Mouse (Mus musculus): ENCODE results near the gene Rhobtb1. TPM values are rescaled to one million over a fixed set of nuclear protein-coding genes. Genes with fewer than 3 reads are reported as not detected.
A peak's percentile ranks its signal among the peaks of the same experiment; 100 is the strongest.

Gene Rhobtb1
- total RNA-seq (2021): 10 to 100 TPM; 10.5 to 11.8 TPM
- long read RNA-seq, full-length matches to known transcripts: 1 of 6 reads
- long read RNA-seq, partial matches to known transcripts: 1 of 6 reads
- long read RNA-seq, other reads (novel, unspliced or antisense): 4 of 6 reads

DNA sequence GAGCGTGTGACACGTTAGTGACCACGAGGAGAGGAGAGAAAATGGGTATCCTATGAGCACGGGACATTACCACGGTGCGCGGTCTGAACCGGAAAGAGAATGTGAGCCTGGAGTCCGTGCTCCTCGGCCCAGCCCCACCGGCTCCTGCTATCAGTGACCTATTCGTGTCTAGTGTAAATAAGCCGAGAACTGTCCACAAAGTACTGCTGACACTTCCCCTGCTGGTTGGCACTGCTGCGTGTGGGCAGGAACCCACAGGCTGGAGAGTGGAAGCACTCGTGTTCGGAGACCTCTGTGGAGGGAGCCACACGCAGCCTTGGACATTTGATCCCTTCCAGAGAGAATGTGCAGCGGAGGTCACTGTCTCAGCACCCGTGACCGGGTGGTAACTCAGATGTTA is at the start of gene Rhobtb1:
Gene Rhobtb1, plus strand, starts transcription at position 390 of the 400 bp plus-strand sequence.
- DNase-seq (ENCODE audit: low spot score in 2 of 2): no peak

DNA sequence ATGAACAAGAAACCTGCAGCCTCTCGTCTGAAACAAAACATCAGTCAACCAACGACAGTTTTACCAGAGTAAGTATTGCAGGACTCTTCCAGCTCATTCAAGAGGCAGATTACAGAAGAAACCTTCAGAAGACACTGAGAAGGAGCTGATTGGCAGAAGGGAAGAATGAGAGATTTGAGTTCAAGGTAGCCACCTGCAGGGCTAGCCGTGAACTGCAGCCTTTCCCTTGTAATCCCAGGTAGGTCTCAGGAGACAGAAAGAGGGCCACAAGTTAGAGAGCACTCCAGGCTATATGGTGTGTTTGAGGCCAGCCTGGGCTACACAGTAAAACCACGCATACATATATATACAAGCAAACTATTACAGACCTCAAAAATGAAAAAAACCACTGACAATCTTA is 49.2 kb upstream of the Rhobtb1 start:
- DNase-seq (ENCODE audit: low spot score in 2 of 2): peak; percentile 50 to 51

DNA sequence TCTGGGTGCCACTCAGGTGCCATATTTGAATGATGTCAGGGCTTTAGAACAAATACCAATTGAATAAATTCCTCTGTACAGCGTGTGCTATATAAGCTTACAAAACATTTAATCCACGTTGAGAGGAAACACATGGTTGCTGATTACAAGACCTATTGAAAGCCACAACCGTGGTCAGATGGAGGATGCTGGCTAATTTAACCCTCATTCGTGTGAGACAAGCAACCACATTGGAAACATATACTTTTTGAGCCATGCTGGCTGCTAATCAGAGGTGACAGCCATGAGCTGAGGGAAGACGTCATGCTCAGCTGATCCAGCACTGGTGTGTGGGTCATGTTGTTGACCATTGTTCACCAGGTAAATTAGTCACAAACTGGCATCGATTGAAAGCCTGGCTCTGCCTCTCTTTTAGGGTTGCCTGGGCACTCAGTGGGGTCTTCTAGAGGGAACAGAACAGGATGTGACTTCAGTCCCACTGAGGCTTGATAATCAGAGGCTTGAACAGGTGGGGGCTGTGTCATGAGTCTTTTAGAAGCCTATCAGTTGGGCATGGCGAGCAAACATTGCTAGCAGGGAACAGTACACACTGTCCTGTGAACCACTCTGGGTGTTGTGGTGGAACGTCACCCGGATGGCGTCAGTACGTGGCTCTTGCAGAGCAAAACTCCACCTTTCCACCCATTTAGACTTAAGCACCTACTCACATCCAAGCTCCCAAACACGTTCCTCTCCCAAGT is 46.9 kb upstream of the Rhobtb1 start:
- DNase-seq (ENCODE audit: low spot score in 2 of 2): no peak

DNA sequence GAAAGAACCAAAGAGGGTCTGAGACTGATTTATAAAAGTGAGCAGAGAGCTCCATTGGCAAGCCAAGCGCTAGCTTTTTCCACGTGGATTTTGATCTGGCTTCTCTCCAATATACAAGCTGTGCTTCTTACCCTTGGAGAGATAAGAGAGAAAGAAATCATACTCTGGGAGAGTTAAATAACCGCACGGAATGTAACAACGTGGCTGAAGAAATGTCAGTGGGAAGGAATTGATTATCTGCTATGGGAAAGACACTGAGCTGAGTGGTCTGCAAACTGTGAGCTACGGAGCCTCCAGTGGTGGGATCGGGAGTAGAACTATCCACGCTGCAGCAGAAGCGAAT is 46.4 kb upstream of the Rhobtb1 start:
- DNase-seq (ENCODE audit: low spot score in 2 of 2): no peak

DNA sequence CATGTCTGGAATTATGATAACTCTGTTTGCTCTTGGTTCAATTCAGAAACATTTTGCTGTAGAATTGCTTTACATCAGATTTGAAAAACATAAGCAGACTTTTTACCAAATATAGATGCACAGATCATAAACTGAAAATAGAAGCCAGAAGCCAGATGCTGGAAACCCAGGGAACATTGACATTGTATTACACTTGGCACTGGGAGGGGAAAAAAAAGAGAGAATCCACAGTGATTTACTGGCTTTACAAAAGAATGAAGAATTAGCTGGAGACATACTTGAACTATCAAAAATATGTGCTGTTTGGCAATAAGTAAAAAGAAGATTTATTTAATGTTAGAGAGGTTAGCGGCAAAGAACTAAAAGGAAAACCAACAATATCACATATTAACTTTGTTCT is 44.4 kb upstream of the Rhobtb1 start:
- no peak for DNase-seq (ENCODE audit: low spot score in 2 of 2)

DNA sequence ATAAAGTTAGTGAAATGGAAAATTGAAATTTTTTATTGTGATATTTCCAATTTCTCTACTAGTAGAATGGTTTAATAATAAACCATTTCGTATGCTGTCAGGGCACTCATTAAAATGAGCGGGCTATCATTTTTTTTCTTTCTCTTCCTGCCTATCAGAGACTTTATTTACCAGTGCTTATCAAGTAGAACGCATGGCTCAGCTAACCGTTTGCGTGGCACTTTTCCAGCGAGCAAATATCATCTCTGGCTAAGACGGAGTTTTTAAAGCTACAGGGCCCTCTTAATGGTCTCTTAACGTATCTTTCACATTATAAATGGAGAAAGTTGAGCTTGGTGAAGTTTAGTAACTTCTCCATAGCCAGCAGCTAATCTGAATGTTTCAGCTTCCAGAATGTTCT is 44.0 kb upstream of the Rhobtb1 start:
- DNase-seq (ENCODE audit: low spot score in 2 of 2): no peak

DNA sequence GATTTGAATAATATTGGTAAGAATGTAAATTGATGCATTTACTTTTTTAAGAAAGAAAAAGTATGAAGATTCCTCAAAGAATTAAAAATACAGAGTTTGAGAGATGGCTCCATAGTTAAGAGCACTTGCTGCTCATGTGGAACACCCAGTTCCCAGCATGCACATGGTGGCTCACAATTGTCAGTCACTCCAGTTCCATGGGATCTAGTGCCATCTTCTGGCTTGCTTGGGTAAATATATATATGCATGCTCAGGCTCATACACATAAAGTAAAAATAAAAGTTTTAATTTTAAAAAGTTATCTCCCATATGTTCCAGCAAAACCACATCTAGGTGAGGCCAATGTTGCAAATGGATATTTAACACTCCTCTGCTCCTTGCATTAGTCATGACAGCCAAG is 36.9 kb upstream of the Rhobtb1 start:
- DNase-seq (ENCODE audit: low spot score in 2 of 2): no peak

DNA sequence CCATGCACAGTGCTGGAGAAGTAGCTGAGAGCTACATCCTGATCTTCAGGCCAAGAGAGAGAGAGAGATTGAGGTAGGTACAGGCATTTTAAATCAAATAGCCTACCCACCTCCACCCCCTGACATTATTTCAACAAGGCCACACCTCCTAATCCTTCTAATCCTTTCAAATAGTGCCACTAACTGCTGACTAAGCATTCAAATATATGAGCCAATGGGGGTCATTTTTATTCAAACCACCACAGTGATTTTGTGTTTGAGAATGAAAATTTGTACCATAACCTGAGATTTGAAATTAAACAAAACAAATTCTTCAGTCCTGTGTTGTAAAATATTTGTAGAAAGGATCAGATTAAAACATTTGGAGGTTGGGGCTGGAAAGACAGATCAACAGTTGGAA is 33.2 kb upstream of the Rhobtb1 start:
- DNase-seq (ENCODE audit: low spot score in 2 of 2): no peak

DNA sequence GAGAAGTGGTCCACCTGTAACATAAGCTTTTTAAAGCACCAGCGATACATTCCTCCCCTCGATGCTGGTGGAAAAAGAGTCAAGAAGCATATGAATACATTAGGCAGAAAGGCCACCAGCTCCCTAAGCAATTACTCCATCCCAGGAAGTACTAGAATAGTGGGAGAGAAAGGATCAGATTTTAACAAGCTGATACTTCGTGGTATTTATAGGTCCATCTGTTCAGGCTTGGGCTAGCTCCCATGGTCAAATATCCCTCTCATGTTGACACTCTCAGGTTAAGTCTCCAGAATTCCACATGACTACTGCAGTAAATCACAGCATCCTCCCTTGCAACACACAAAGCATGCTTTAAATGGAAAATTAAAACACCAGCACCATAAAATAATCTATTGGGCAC is 32.3 kb upstream of the Rhobtb1 start:
- DNase-seq (ENCODE audit: low spot score in 2 of 2): no peak

DNA sequence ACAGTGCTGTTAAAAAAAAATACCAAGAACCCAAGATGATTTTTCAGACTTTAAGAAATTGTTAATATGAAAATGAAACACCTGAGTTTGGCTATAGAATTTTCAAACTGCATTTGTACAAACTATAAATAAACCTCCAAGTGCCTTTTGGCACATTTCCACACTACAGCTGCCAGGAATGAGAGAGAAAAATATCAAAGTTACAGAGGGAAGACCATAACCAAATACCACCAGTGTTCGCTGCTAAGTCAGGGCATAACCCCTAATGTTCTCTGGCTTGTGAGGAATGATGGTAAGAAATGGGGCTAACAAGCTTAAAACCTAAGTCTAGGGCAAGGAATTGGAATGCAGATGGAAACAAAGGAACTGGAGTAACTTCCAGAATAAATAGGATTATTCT is 31.8 kb upstream of the Rhobtb1 start:
- DNase-seq (ENCODE audit: low spot score in 2 of 2): no peak

DNA sequence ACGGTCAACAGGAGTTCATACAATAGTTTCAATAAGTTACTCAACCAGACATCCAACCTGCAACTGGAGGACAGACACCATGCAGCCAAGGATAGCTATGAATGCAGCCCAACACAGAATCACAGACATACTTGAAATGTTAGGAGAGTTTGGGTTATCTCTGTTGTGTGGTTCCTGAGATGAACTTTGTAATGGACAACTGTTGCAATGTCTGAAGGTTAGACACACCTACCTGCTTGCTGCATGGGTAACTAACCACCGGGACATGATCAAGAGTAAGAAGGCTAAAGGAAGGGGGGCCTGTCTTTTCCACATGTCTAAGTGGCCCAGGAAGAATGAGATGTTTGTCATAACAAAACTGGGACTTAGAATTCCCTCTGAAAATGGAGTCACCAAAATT is 24.7 kb upstream of the Rhobtb1 start:
- DNase-seq (ENCODE audit: low spot score in 2 of 2): no peak

DNA sequence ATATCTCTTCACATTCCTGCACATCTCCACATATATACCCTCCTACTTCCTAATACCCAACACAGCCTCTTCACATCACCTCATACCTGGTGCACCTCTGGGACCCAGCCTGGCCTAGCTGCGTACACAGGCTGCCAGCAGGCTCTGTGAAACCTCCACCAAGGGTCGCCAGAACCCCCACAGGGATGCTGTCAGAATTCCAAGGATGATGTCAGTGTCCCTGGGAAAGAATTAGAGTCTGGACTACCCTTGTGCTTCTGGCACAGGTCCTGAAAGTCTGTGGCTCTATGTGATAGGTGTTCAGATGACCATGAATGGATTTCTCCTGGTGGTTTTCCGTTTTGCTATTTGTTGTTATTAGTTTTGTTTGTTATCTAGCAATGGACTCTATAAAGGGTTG is 22.7 kb upstream of the Rhobtb1 start:
- no peak for DNase-seq (ENCODE audit: low spot score in 2 of 2)

DNA sequence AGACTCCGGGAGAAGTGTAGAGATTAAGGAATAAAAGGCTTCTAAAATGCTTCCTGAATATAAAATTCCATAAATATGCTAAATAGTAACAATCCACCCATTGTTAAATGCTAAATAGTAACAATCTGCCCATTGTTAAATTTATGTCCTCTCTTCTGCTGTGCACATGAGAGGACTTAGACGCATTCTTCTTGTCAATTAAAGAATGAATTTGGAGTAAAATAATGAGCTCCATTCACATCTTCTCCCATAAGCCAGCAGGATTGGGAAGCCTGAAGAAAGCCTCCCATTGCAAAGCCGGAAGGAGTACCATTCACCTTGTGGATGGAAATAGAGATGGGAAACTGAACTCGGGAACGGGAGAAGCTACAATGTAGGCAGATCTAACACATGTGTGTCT is 20.6 kb upstream of the Rhobtb1 start:
- DNase-seq (ENCODE audit: low spot score in 2 of 2): no peak

DNA sequence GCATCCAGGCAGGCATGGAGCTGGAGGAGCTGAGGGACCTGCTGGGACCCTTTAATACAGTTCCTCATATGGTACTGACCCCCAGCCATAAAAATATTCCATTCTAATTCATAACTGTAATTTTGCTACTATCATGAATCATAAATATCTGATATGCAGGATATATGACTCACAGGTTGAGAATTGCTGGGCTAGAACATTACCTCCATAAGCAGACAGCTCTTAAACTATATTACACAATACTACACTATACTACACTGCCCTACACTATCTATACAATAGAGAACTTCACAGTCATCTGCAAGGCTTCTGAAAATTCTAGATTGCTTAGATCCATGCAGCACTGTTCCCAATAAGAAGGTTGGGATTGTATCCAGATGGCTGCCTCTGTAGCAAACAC is 16.9 kb upstream of the Rhobtb1 start:
- no peak for DNase-seq (ENCODE audit: low spot score in 2 of 2)

DNA sequence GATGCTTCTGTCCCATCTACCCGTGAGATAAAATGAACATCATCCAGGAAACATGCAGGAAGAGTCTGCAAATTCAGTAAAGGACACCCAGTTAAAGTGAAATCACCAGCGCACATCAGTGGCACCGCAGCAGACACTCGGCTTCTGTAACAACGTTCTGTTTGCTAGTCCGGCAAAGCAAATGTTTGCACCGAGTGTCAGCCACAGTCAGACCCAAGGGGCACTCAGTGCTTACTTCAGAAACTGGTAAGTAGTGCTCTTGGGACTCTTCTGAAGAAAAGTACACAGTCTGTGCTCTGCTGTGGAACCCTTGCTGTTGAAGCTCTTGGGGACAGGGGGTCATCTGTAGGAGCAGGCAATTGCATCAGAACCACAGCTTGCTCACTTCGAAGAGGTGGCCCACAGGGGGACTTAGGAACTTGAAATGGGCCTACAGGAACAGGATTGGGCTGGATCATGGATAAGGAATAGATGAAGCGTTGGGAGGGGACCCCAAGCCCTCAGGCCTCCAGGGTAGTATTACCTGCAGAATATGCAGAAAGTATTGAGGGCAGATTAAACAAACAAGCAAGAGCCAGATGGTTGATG is 14.9 kb upstream of the Rhobtb1 start:
- no peak for DNase-seq (ENCODE audit: low spot score in 2 of 2)

DNA sequence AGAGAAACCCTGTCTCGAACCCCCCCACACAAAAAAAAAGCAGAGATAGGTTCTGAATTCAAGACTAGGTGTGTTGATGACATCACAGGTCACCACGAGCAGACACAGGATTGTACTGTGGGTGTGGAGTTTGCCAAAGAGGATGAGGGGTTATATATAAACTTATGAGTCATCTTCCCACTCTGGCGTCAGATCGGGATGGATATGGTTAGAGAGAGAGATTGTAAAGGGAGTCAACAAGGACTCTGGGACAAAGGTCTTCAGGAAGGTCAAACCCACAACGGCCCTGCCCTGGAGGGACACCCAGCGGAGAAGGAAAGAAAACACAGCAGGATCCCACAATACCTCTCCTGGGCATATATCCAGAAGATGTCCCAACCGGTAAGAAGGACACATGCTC is 2.0 kb upstream of the Rhobtb1 start:
- no peak for DNase-seq (ENCODE audit: low spot score in 2 of 2)

DNA sequence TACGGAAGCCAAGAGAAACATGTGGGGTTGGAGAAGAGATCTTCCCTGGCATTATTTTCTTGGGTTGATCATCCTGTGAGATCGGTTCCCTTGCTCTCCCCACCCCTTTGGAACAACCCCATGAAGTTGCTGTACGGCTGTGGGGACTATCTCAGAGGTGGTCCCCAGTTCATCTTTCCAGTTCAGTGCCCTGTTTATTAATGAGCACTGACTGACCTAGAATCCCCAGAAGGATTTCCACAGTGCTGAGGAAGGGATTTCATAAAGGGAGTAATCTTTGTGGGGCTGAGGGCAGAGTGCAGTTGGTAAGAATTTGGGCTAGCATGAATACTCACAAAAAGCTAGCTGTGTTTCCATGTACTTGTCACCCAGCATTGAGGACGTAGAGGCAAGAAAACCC is 1.7 kb downstream of the Rhobtb1 start:
- DNase-seq (ENCODE audit: low spot score in 2 of 2): no peak

DNA sequence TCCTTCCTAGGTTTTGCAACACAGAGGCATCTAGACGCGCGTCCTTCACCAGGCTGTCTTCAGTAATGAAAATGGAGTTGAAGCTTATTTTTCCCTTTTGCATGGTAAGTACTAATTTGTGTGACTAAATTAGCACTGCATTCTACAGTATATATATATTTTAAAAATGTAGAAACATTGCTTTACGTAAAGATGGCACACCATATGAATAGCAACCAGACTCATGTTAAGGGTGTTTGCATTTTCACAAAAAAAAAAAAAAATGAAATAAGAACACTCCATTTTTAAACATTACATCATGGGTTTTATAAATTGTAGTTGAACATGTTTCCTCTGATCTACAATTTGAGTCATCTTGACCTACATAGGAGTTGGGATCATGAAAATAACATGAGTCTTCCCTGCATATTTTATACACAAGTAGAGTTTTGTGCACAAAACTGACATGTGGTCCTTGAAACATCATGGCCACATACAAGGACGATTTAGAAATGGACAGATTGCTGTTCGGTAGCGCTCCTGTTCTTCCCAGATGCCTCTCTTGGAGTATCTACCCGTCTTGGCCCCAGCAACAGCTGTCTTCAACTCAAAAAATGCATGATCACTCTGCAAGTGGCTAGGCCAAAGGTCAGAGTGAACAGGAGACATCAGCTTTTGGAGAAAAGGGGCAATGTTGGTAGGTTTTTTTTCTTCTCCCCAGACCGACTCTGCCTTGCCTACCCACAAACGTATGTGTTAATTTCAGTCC is 4.4 kb downstream of the Rhobtb1 start:
- no peak for DNase-seq (ENCODE audit: low spot score in 2 of 2)

DNA sequence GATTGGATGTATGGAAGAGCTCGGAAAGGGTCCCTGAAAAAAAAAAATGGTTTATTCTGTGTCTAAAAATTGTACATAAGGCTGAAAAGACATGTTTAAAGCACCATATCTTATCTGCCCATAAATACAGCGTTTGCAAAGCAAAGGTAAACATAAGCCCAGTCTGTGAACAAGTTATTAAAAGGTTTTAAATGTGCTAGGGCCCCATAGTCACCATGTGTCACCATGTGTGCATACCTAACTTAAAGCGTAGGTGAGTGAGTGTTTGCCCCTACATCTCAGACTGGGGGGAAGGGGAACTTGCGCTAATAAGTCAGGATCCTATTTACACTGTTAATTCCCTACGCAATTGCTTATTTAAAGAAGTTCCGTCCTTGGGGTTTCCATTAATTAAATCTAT is 5.2 kb downstream of the Rhobtb1 start:
- no peak for DNase-seq (ENCODE audit: low spot score in 2 of 2)

DNA sequence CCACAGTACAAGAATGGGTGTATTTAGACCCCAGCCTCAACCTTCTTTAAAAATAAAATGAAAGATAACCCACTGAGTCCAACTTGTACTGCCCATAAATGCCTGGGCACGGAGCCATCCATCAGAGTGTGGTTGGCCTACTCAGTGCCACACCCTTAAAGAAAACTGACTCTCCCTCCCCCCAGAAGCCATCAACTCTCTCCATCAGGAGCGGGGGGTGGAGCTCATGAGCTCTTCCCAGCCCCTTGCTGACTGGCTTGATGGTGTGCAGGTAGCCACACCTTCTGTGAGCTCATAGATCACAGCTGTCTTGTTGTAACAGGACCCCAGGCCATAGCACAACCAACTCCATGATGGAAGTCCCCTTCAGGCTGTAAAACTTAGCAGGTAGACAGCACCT is 6.2 kb downstream of the Rhobtb1 start:
- no peak for DNase-seq (ENCODE audit: low spot score in 2 of 2)

DNA sequence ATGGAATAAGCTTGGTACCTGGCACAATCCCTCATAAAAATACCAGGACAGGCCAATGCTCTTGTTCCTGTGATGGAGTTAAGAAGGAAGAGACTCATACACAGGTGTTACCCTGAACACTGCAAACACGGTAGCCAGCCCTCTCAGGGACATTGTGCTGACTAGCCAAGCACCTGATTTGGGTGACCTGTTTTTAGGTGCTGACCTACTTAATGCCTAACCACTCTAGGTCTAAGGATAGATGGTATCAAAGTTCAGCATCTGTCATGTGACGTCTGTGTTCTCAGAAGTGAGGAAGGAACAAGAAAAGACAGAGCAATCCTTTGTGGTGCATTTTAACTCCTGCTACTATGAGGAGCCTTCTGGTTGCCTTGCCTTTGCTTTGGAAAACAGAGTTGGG is 9.6 kb downstream of the Rhobtb1 start:
- DNase-seq (ENCODE audit: low spot score in 2 of 2): no peak

DNA sequence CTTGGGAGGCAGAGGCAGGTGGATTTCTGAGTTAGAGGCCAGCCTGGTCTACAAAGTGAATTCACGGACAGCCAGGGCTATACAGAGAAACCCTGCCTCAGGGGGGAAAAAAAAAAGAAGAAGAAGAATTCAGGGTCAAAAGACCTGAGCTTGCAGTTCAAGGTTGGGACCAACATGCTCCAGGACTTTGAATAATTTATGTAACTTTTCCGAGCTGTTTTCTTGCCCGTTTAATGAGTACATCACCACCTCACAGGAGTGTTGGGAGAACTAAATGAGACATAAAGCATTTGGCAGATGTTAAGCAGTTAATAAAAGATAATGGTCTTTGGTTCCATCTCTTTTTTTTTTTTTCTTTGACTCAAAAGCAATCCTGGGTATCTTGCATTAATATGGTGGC is 10.3 kb downstream of the Rhobtb1 start:
- DNase-seq (ENCODE audit: low spot score in 2 of 2): no peak

DNA sequence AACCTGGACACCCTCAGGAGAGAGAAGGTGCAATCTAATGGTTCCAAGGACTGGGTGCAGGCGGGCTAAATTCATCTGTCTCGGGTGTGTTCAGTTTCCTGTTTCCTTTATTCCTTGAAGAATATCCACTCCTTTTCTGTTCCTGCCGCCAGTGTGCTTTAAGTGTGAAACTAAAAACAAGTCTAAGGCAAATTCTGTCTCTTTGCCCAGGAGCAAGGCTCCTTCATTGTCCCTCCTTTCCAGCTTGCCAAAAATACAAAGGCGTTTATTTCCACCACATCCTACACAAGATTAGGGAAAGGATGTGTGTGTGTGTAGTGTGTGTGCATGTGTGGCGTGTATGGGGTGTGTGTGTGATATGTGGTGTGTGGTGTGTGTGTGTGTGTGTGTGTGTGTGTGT is 11.3 kb downstream of the Rhobtb1 start:
- DNase-seq (ENCODE audit: low spot score in 2 of 2): no peak
